Comparison of ENCODE assay signal across 12 mouse cellular contexts in the genomic region with DNA sequence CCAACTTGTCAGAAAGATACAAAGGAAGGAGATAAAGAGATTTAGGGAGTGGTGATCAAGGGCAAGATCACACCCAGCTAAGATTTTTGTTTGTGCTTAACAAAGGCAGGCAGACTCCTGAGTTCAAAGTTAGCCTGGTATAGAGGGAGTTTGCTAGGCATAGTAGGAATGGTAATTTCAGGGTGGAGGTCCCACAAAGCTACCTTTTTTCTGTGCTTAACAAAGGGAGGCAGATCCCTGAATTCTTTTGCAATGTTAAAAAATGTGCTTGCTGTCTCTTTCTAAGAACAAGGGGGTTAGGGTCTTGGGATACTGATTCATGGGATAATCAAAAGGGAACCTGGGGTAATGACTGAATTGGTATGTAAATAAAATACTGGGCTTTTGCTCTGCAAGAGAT.
"Had no signal": no experiment of that assay in that cellular context is flagged by ENCODE, and none has a peak within 500 bp of the region (broad histone marks: within the 10 kb centered on the region; RNA-seq: fewer than 3 reads in every experiment).

No protein-coding gene starts in this region.

- DNase-seq: gastrocnemius, postnatal 14 days; gastrocnemius, postnatal 36 days; heart, adult 11 months; heart, adult 2 months; kidney, adult 18-20 months; kidney, adult 8-10 months; kidney, postnatal 10 days; kidney, postnatal 36 days; layer of hippocampus, adult 9-11 months; layer of hippocampus, postnatal 36 days; liver; liver, embryonic 13.5 days had no signal
